Mouse (Mus musculus): ENCODE results near the gene Gm20708. TPM values are rescaled to one million over a fixed set of nuclear protein-coding genes. Genes with fewer than 3 reads are reported as not detected.

The Gm20708 gene
- 0.64 TPM in 1 of 2 replicates, not detected in the other for polyA plus RNA-seq (2014; fragmentation: Nextera tagmentation; extraction: Ambion mirVana)

GRCm38 (mm10) chr11:117809407-117810311 is at the start of gene Gm20708, which contains the start of gene Syngr2:
Gm20708 (plus strand) TSS chr11:117809668.
Syngr2 (plus strand) TSS chr11:117809668.
- under 1% methylated on average over 55 of the region's 75 CpGs for WGBS
- Histone ChIP-seq H3K9me3 (ENCODE audit: control insufficient read depth, low read length) (no peaks in the 10 kb centered on the region), H3K9ac (ENCODE audit: low read length) (peak within 1 kb of the TSS; percentile 65), H3K4me2 (ENCODE audit: low read depth) (peak within 1 kb of the TSS; percentile 100), H3K4me1 (ENCODE audit: control insufficient read depth, insufficient read depth, low read length) (peaks cover 11% of the 10 kb centered on the region), H3K27ac (ENCODE audit: low read depth, low read length) (no peak within 1 kb of the TSS), H3K27me3 (ENCODE audit: control insufficient read depth, insufficient read depth, low read length) (no peaks in the 10 kb centered on the region), H3K36me3 (ENCODE audit: control insufficient read depth, insufficient read depth, low read length) (peaks cover 9% of the 10 kb centered on the region), H3K4me3 (ENCODE audit: low read depth, low read length) (peak within 1 kb of the TSS; percentile 55)
- ATAC-seq (ENCODE audit: insufficient read depth, low FRiP score, low TSS enrichment) = peak; percentile 53
- DNase-seq (ENCODE audit: low spot score) = peak; percentile 88

- 95% methylated on average over 26 of the region's 26 CpGs for WGBS
- no peak for ATAC-seq (ENCODE audit: insufficient read depth, low FRiP score, low TSS enrichment)
These were observed 48.9 kb upstream of the Gm20708 start for GRCm38 (mm10) chr11:117760374-117761119.

GRCm38 (mm10) chr11:117761801-117762200 is 47.7 kb upstream of the Gm20708 start:
- Histone ChIP-seq H3K9ac (ENCODE audit: low read length) (no peak overlapping the region), H3K27ac (ENCODE audit: low read depth, low read length) (no peak overlapping the region), H3K4me1 (ENCODE audit: control insufficient read depth, insufficient read depth, low read length) (no peaks in the 10 kb centered on the region), H3K27me3 (ENCODE audit: control insufficient read depth, insufficient read depth, low read length) (no peaks in the 10 kb centered on the region), H3K4me2 (ENCODE audit: low read depth) (no peak overlapping the region), H3K4me3 (ENCODE audit: low read depth, low read length) (no peak overlapping the region), H3K36me3 (ENCODE audit: control insufficient read depth, insufficient read depth, low read length) (peaks cover 29% of the 10 kb centered on the region), H3K9me3 (ENCODE audit: control insufficient read depth, low read length) (no peaks in the 10 kb centered on the region)
- 93% methylated on average over 13 of the region's 13 CpGs for WGBS
- ATAC-seq (ENCODE audit: insufficient read depth, low FRiP score, low TSS enrichment) = no peak
- DNase-seq (ENCODE audit: low spot score) = no peak

More at GRCm38 (mm10) chr11:117760374-117761119, 48.9 kb upstream of the Gm20708 start:
- Histone ChIP-seq H3K4me2 (ENCODE audit: low read depth) (no peak overlapping the region), H3K27me3 (ENCODE audit: control insufficient read depth, insufficient read depth, low read length) (no peaks in the 10 kb centered on the region), H3K36me3 (ENCODE audit: control insufficient read depth, insufficient read depth, low read length) (peaks cover 36% of the 10 kb centered on the region), H3K9ac (ENCODE audit: low read length) (no peak overlapping the region), H3K4me3 (ENCODE audit: low read depth, low read length) (no peak overlapping the region), H3K27ac (ENCODE audit: low read depth, low read length) (no peak overlapping the region), H3K9me3 (ENCODE audit: control insufficient read depth, low read length) (no peaks in the 10 kb centered on the region), H3K4me1 (ENCODE audit: control insufficient read depth, insufficient read depth, low read length) (no peaks in the 10 kb centered on the region)
- no peak for DNase-seq (ENCODE audit: low spot score)

DNA sequence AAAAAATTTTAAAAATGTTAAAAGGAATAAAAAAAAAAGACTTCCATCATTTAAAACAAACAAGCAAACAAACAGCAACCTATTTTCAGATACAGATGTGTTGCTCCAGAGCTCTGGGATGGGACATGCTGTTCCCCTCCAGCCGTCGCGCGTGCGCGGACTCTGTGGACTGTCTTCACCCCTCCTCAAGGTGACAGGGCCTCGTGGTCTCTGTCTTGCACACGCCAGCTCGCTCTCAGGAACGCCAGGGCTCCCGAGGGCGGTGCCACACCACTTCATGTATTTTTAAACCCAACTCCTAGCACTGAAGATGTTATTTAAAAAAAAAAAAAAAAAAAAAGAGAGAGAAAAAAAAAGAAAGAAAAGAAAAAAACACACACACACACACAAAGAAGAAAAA is 47.2 kb upstream of the Gm20708 start:
- Histone ChIP-seq H3K9ac (ENCODE audit: low read length) (no peak overlapping the region), H3K27me3 (ENCODE audit: control insufficient read depth, insufficient read depth, low read length) (no peaks in the 10 kb centered on the region), H3K4me1 (ENCODE audit: control insufficient read depth, insufficient read depth, low read length) (no peaks in the 10 kb centered on the region), H3K27ac (ENCODE audit: low read depth, low read length) (no peak overlapping the region), H3K36me3 (ENCODE audit: control insufficient read depth, insufficient read depth, low read length) (peaks cover 29% of the 10 kb centered on the region), H3K4me2 (ENCODE audit: low read depth) (no peak overlapping the region), H3K4me3 (ENCODE audit: low read depth, low read length) (no peak overlapping the region), H3K9me3 (ENCODE audit: control insufficient read depth, low read length) (no peaks in the 10 kb centered on the region)
- WGBS = 92% methylated on average over 12 of the region's 12 CpGs
- no peak for ATAC-seq (ENCODE audit: insufficient read depth, low FRiP score, low TSS enrichment)
- no peak for DNase-seq (ENCODE audit: low spot score)

DNA sequence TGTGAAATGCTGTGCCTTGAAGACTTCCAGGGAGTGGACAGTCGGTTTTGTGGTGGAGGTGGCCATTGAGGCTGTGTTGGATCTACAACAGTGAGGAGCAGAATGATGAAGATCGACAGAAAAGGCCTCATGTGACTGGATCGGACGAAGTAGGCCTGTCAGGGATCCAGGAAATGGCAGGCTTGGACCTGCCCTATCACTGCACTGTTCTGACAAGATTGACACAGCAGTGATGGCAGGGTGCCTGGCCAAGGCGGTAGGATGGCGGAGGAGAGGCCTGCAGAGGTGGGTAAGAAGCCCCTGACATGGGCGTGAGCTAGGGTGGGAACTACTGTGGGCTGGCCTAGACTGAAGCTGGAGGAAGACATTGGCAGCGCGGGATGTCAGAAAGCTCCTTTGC is 45.1 kb upstream of the Gm20708 start:
- Histone ChIP-seq H3K4me3 (ENCODE audit: low read depth, low read length) (no peak overlapping the region), H3K36me3 (ENCODE audit: control insufficient read depth, insufficient read depth, low read length) (peaks cover 19% of the 10 kb centered on the region), H3K9ac (ENCODE audit: low read length) (no peak overlapping the region), H3K4me1 (ENCODE audit: control insufficient read depth, insufficient read depth, low read length) (no peaks in the 10 kb centered on the region; the same call in 1 of the 2 replicates), H3K27ac (ENCODE audit: low read depth, low read length) (no peak overlapping the region), H3K9me3 (ENCODE audit: control insufficient read depth, low read length) (no peaks in the 10 kb centered on the region), H3K27me3 (ENCODE audit: control insufficient read depth, insufficient read depth, low read length) (no peaks in the 10 kb centered on the region), H3K4me2 (ENCODE audit: low read depth) (no peak overlapping the region)
- 90% methylated on average over 9 of the region's 9 CpGs for WGBS
- DNase-seq (ENCODE audit: low spot score) = no peak
- ATAC-seq (ENCODE audit: insufficient read depth, low FRiP score, low TSS enrichment) = no peak

DNA sequence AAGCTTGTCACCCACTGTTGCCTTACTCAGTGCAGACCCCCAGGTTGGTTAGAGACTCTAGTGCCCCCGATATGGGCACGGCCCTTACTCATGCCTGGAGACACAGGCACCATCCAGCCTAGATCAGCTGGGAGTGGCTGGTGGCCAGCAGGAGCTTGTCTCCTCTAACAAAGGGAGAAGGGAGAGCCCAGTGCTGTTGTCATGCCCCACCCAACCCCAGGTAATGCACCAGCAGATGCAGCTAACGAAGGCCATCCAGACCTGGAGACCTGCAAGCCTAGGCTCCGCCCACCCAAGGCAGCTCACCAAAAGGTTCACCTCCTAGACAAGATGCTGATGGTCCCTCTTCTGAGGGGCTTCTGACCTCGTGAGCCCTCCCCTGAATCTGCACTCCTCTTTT is 44.1 kb upstream of the Gm20708 start:
- Histone ChIP-seq H3K36me3 (ENCODE audit: control insufficient read depth, insufficient read depth, low read length) (peaks cover 13% of the 10 kb centered on the region), H3K9ac (ENCODE audit: low read length) (no peak overlapping the region), H3K27me3 (ENCODE audit: control insufficient read depth, insufficient read depth, low read length) (no peaks in the 10 kb centered on the region), H3K4me3 (ENCODE audit: low read depth, low read length) (no peak overlapping the region), H3K4me1 (ENCODE audit: control insufficient read depth, insufficient read depth, low read length) (no peaks in the 10 kb centered on the region; the same call in 1 of the 2 replicates), H3K9me3 (ENCODE audit: control insufficient read depth, low read length) (no peaks in the 10 kb centered on the region), H3K27ac (ENCODE audit: low read depth, low read length) (no peak overlapping the region), H3K4me2 (ENCODE audit: low read depth) (no peak overlapping the region)
- ATAC-seq (ENCODE audit: insufficient read depth, low FRiP score, low TSS enrichment) (no peak), DNase-seq (ENCODE audit: low spot score) (no peak)
- 88% methylated on average over 5 of the region's 5 CpGs for WGBS

DNA sequence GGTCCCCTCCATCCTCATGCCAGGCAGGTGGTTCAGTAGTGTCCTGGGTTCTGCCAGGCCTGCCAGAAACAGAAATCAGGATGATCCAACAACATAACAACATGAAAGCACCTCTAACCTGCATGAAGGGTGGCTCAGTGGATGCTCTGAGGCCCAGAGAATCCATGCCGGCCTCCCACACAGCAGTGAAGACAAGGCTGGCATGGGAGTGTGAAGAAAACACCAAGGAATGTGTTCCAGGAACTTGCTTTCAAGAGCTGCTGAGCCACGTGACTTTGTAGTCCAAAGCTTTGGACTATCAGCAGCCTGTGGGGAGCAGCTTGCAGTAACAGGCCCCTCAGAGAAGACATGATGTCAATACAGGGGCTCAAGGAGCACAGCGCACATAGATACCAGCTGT is 43.2 kb upstream of the Gm20708 start:
- Histone ChIP-seq H3K4me3 (ENCODE audit: low read depth, low read length) (no peak overlapping the region), H3K4me2 (ENCODE audit: low read depth) (no peak overlapping the region), H3K27ac (ENCODE audit: low read depth, low read length) (no peak overlapping the region), H3K4me1 (ENCODE audit: control insufficient read depth, insufficient read depth, low read length) (no peaks in the 10 kb centered on the region; the same call in 1 of the 2 replicates), H3K9me3 (ENCODE audit: control insufficient read depth, low read length) (no peaks in the 10 kb centered on the region), H3K36me3 (ENCODE audit: control insufficient read depth, insufficient read depth, low read length) (peaks cover 9% of the 10 kb centered on the region), H3K9ac (ENCODE audit: low read length) (no peak overlapping the region), H3K27me3 (ENCODE audit: control insufficient read depth, insufficient read depth, low read length) (no peaks in the 10 kb centered on the region)
- ATAC-seq (ENCODE audit: insufficient read depth, low FRiP score, low TSS enrichment) (no peak), DNase-seq (ENCODE audit: low spot score) (no peak)
- 88% methylated on average over 3 of the region's 3 CpGs for whole genome bisulfite sequencing

DNA sequence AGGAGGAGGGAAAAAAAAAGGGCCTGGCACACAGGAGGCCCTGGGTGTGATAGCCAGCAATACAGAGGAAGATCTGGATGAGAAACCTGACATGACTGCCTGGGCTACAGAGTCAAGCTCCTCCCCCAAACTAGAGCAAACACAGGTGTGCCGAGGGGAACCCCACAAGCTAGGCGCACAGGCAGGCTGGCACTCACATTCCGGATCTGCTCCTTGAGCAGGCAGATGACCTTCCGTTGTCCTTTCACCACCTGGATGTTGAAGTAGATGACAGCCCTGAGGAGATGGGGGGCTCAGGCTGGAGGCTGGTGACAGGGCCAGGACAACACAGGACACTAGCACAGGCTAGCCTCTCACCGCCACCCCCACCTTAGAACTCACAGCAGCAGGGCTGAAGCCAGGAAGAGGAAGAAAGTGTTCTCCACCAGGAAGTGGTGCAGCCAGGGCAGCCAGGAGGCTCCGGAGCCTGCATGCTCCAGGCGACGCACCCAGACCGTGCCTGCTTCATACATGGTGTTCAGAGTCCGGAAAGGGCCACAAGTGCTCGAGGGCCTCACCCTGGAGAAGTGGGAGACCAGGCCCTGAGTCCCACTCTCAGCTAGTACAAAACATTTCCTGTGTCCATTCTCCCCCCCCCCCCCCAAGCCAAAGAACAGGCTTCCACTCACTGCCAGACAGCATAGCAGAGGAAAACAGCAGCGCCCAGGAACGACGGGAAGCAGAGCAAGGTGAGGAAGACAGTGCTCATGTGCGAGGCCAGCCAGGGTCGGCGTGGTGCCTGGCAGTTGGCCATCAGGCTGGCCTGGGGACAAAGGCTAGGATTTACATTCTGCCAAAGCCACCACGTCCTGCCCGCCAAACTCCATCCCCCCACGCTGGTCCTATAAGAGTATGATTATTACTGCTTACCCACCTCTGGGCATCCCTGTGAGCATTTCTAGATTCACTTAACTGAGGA is 40.5 kb upstream of the Gm20708 start:
- peaks cover 3% of the 10 kb centered on the region for H3K36me3 ChIP-seq (ENCODE audit: control insufficient read depth, insufficient read depth, low read length)

More for the DNA sequence above, 40.5 kb upstream of the Gm20708 start:
- ATAC-seq (ENCODE audit: insufficient read depth, low FRiP score, low TSS enrichment) (no peak), DNase-seq (ENCODE audit: low spot score) (no peak)
- no peak overlapping the region for H3K4me2 ChIP-seq (ENCODE audit: low read depth)
- no peaks in the 10 kb centered on the region; the same call in 1 of the 2 replicates for H3K4me1 ChIP-seq (ENCODE audit: control insufficient read depth, insufficient read depth, low read length)
- H3K9ac ChIP-seq (ENCODE audit: low read length) = no peak overlapping the region
- H3K9me3 ChIP-seq (ENCODE audit: control insufficient read depth, low read length) = no peaks in the 10 kb centered on the region
- no peaks in the 10 kb centered on the region for H3K27me3 ChIP-seq (ENCODE audit: control insufficient read depth, insufficient read depth, low read length)
- 88% methylated on average over 20 of the region's 20 CpGs for WGBS
- H3K4me3 ChIP-seq (ENCODE audit: low read depth, low read length) = no peak overlapping the region
- no peak overlapping the region for H3K27ac ChIP-seq (ENCODE audit: low read depth, low read length)
